Mouse (Mus musculus) v-Abl transformed pro-B cells (cell line): ENCODE measurements around the gene Gen1.

Source experiments
- in situ Hi-C, 2 experiments: fragments of 400-800 bp; cut with MboI; formaldehyde crosslinking; loops; one replicate each; pipeline ENCODE4 v1.15.1; 2025; ENCODE audit not compliant: unreplicated experiment in 2 of 2

Gen1 gene

GRCm38 (mm10) chr12:11265382-11266281 is at the start of gene Gen1, which contains the start of gene Smc6:
Gen1 (minus strand) TSS chr12:11265801.
Smc6 (plus strand) TSS chr12:11265886.
- in situ Hi-C loops = loop anchor here in 1 of 2 experiments (10.0 kb wide), 1 partner anchor 51 kb away; no protein-coding TSS in a partner anchor

- in situ Hi-C loops = loop anchor here in 1 of 2 experiments (10.0 to 25.0 kb wide), 2 partner anchors 1101 to 1923 kb away; partner anchors contain the start of gene Ddx1
Measured at GRCm38 (mm10) chr12:11313840-11314239, 48.2 kb upstream of the Gen1 start.

GRCm38 (mm10) chr12:11311106-11311505 is 45.5 kb upstream of the Gen1 start:
- in situ Hi-C loops = loop anchor here in 1 of 2 experiments (10.0 to 25.0 kb wide), 2 partner anchors 1104 to 1926 kb away; partner anchors contain the start of gene Ddx1

GRCm38 (mm10) chr12:11306753-11307645 is 41.4 kb upstream of the Gen1 start:
- in situ Hi-C loops = loop anchor here in 1 of 2 experiments (25.0 kb wide), 1 partner anchor 1930 kb away; the partner anchor contains the start of gene Ddx1

GRCm38 (mm10) chr12:11300858-11301257 is 35.3 kb upstream of the Gen1 start:
- in situ Hi-C loops = loop anchor here in 1 of 2 experiments (25.0 kb wide), 1 partner anchor 1936 kb away; the partner anchor contains the start of gene Ddx1

GRCm38 (mm10) chr12:11286382-11286781 is 20.8 kb upstream of the Gen1 start:
- in situ Hi-C loops = loop anchor here in 1 of 2 experiments (10.0 to 25.0 kb wide), 2 partner anchors 72 to 1276 kb away; no protein-coding TSS in a partner anchor

- in situ Hi-C loops = loop anchor here in 1 of 2 experiments (10.0 to 25.0 kb wide), 2 partner anchors 67 to 1281 kb away; no protein-coding TSS in a partner anchor
Measured at GRCm38 (mm10) chr12:11281584-11281983, 16.0 kb upstream of the Gen1 start.

GRCm38 (mm10) chr12:11279886-11280285 is 14.3 kb upstream of the Gen1 start:
- in situ Hi-C loops = loop anchor here in 1 of 2 experiments (10.0 to 25.0 kb wide), 2 partner anchors 65 to 1282 kb away; no protein-coding TSS in a partner anchor

- in situ Hi-C loops = loop anchor here in 1 of 2 experiments (25.0 kb wide), 1 partner anchor 1285 kb away; no protein-coding TSS in a partner anchor
Measured at GRCm38 (mm10) chr12:11277207-11277606, 11.6 kb upstream of the Gen1 start.

- in situ Hi-C loops = loop anchor here in 1 of 2 experiments (25.0 kb wide), 1 partner anchor 1286 kb away; no protein-coding TSS in a partner anchor
Measured at GRCm38 (mm10) chr12:11276632-11277031, 11.0 kb upstream of the Gen1 start.

GRCm38 (mm10) chr12:11273185-11273584 is 7.6 kb upstream of the Gen1 start:
- in situ Hi-C loops = no loop called here

- in situ Hi-C loops = no loop called here
Measured at GRCm38 (mm10) chr12:11272568-11272967, 7.0 kb upstream of the Gen1 start.

- in situ Hi-C loops = loop anchor here in 1 of 2 experiments (10.0 kb wide), 1 partner anchor 52 kb away; no protein-coding TSS in a partner anchor
Measured at GRCm38 (mm10) chr12:11267030-11267429, 1.4 kb upstream of the Gen1 start.

- in situ Hi-C loops = loop anchor here in 1 of 2 experiments (10.0 kb wide), 1 partner anchor 52 kb away; no protein-coding TSS in a partner anchor
Measured at GRCm38 (mm10) chr12:11266282-11266985, 833 bp upstream of the Gen1 start.

- in situ Hi-C loops = loop anchor here (5.0 to 10.0 kb wide), 2 partner anchors 43 to 50 kb away; no protein-coding TSS in a partner anchor
Measured at GRCm38 (mm10) chr12:11264895-11265294, 706 bp downstream of the Gen1 start.

- in situ Hi-C loops = no loop called here
Measured at GRCm38 (mm10) chr12:11250322-11250721, 15.3 kb downstream of the Gen1 start.

GRCm38 (mm10) chr12:11247460-11247859 is 18.1 kb downstream of the Gen1 start:
- in situ Hi-C loops = no loop called here

GRCm38 (mm10) chr12:11235996-11236395 is 29.6 kb downstream of the Gen1 start:
- in situ Hi-C loops = no loop called here

- in situ Hi-C loops = no loop called here
Measured at GRCm38 (mm10) chr12:11230267-11230666, 35.3 kb downstream of the Gen1 start.
